Mouse (Mus musculus): ENCODE results near the gene Ergic1. TPM values are rescaled to one million over a fixed set of nuclear protein-coding genes. Genes with fewer than 3 reads are reported as not detected.

Ergic1 gene
- total RNA-seq, 2 experiments from 2014 or later, result 47.2 to 51.5 TPM

DNA sequence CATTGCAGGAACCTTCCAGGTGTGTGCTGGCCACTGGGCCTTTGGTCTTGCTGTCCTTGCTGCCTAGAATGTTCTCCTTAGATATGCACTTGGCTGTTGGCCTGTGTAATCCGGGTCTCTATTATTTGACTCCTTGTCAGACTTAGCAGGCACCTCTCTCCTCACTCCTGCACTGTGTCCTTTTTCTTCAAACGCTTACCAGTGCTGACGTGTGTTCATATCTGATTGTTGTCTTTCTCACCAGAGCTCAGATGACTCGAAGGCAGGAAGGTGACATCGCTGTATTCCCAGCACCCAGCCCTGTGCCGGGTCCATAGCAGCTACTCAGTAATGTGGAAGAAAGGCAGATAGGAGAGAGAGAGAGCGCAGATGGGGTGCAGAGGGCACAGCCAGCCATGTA is 33.7 kb downstream of the Ergic1 start:
- no peak for DNase-seq

GRCm38 (mm10) chr17:26595448-26596167 is 34.3 kb downstream of the Ergic1 start:
- DNase-seq, result no peak
- intact Hi-C loops (cut with DNase I), result loop anchor here (2.0 kb wide), 1 partner anchor 87 kb away; no protein-coding TSS in a partner anchor

More for the DNA sequence above, 33.7 kb downstream of the Ergic1 start:
- intact Hi-C loops (cut with DNase I), result no loop called here

DNA sequence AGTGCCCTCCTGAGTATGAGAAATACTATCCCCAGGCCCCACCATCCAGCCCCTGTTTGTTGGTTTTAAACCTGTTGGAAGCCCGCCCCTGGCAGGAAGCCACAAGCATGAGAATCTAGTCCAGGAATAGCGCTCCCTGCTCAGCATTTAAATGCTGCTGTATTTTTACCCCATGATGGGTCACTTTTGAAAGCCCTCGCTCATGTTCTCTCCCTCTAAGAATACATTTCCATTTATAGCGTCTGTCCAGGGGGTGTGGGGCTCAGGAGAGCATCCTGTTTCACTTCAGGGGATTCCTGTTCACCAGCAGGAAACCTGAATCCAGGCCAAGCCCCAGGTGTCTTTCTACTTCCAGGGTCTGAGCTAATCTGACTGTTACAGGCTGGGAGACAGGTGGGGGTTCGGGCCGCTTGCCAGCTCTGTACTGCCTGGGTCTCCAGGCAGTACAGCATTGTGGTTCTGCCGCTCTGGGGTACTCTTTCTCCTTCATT is 34.9 kb downstream of the Ergic1 start:
- peak; percentile 80 to 87 for DNase-seq
- intact Hi-C loops (cut with DNase I), result loop anchor here (2.0 kb wide), 1 partner anchor 87 kb away; no protein-coding TSS in a partner anchor

GRCm38 (mm10) chr17:26596856-26597481 is 35.7 kb downstream of the Ergic1 start:
- DNase-seq, result no peak
- intact Hi-C loops (cut with DNase I), result loop anchor here (2.0 kb wide), 1 partner anchor 88 kb away; no protein-coding TSS in a partner anchor

- no peak for DNase-seq
- intact Hi-C loops (cut with DNase I), result no loop called here
These were observed 37.6 kb downstream of the Ergic1 start for GRCm38 (mm10) chr17:26598845-26599244.

- intact Hi-C loops (cut with DNase I), result no loop called here
- DNase-seq, result no peak
These were observed 39.7 kb downstream of the Ergic1 start for GRCm38 (mm10) chr17:26600913-26601447.

DNA sequence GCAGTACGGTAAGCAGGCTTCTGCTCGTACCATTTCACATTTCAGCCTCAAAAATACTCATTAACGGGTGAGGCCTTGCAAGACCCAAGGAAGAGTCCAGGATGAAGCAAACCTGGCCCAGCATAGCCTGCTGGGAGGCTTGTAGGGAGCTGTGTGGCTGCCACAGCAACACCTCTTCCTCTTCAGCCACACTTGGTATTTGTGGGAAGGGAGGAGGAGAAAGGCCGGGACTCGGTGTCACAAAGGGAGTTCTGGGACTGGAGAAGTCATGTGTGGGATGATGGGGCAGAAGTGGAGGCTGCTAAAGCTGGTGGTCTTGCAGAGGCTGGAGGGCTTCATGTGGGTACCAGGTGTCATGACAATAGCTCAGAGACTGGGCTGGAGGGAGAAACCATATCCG is 40.2 kb downstream of the Ergic1 start:
- intact Hi-C loops (cut with DNase I), result no loop called here
- DNase-seq, result no peak

GRCm38 (mm10) chr17:26601926-26602325 is 40.6 kb downstream of the Ergic1 start:
- intact Hi-C loops (cut with DNase I), result no loop called here
- DNase-seq, result no peak

- DNase-seq, result peak in 1 of 2 experiments; percentile 53
- intact Hi-C loops (cut with DNase I), result no loop called here
These were observed 41.1 kb downstream of the Ergic1 start for GRCm38 (mm10) chr17:26602371-26602885.

DNA sequence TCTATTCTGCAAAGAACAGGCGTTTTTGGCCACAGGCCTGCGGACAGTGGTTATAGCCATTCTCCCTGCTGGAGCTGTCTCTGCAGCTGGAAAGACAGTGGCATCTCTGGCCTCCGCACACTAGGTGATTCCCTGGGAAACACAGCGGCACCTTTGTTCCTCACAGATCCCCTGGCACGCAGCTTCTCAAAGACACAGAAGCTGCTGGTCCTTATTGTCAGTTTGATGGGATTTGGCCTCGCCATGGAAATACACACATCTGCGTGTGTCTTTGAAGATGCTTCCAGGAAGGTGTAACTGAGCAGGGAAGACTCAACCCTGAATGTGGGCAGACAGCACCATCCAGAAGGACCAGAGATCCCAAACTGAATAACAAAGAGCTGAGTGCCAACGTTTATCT is 42.0 kb downstream of the Ergic1 start:
- DNase-seq, result no peak
- intact Hi-C loops (cut with DNase I), result no loop called here

- intact Hi-C loops (cut with DNase I), result no loop called here
- no peak for DNase-seq
These were observed 44.3 kb downstream of the Ergic1 start for GRCm38 (mm10) chr17:26605636-26606035.

DNA sequence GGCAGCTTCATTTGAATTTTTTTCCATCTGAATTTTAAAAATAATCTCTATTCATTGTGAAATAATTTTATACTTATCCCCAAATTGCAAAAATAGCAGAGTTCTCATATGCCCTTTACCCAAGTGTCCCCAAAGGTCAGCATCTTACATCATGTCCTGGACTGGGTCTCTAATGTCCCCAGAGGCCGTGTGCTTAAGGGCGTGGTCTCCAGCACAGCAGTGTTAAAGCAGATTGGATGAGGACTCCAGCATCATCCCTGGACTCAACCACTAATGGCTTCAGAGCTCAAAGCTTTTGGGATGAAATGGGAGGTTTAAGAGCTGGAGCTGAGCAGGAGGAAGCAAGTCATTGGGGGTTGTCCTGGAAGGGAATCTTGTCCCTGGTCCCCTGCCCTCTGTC is 45.2 kb downstream of the Ergic1 start:
- intact Hi-C loops (cut with DNase I), result no loop called here

DNA sequence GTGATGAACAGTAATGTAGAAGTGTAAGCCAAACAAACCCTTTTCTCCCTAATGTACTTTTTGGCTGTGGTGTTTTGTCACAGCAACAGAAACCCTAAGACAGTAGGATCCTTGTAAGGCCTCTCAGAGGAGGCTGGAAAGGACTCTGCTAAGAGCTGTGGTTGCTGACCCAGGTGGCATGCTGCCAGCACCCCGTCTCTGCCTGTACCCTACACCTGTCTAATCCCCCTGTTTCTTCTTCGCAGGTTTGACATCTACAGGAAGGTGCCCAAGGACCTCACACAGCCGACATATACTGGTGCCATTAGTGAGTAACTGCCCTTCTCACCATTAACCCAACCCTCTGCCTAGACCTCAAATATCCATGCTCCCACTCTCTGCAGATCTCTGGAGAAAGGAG is 47.1 kb downstream of the Ergic1 start:
- intact Hi-C loops (cut with DNase I), result no loop called here
- no peak for DNase-seq

More for the DNA sequence above, 45.2 kb downstream of the Ergic1 start:
- peak in 1 of 2 experiments; percentile 58 for DNase-seq

DNA sequence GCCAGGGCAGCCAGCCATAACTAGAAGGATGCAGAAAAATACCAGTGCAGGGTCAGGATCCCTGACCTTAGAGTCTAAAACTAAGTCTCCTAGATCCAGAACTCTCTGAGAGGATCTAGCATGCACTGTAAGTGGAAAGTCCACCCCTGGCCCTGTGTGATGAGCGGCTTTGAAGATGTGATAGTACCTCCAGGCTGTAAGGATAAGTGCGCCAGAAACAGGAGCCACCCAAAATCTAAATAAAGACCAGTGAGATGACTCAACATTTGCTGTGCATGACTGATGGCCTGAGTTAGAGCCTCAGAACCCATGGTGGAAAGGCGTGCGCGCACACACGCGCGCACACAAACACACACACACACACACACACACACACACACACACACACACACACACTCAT is 47.6 kb downstream of the Ergic1 start:
- intact Hi-C loops (cut with DNase I), result no loop called here
- no peak for DNase-seq

GRCm38 (mm10) chr17:26609820-26610219 is 48.5 kb downstream of the Ergic1 start:
- no peak for DNase-seq
- intact Hi-C loops (cut with DNase I), result no loop called here

- intact Hi-C loops (cut with DNase I), result no loop called here
- DNase-seq, result no peak
These were observed 50.0 kb downstream of the Ergic1 start for GRCm38 (mm10) chr17:26611328-26611727.

- intact Hi-C loops (cut with DNase I), result no loop called here
- no peak for DNase-seq
These were observed 50.6 kb downstream of the Ergic1 start for GRCm38 (mm10) chr17:26611918-26612317.

- DNase-seq, result no peak
- intact Hi-C loops (cut with DNase I), result no loop called here
These were observed 53.0 kb downstream of the Ergic1 start for GRCm38 (mm10) chr17:26614286-26614685.

- no peak for DNase-seq
- intact Hi-C loops (cut with DNase I), result no loop called here
These were observed 53.6 kb downstream of the Ergic1 start for GRCm38 (mm10) chr17:26614708-26615486.

DNA sequence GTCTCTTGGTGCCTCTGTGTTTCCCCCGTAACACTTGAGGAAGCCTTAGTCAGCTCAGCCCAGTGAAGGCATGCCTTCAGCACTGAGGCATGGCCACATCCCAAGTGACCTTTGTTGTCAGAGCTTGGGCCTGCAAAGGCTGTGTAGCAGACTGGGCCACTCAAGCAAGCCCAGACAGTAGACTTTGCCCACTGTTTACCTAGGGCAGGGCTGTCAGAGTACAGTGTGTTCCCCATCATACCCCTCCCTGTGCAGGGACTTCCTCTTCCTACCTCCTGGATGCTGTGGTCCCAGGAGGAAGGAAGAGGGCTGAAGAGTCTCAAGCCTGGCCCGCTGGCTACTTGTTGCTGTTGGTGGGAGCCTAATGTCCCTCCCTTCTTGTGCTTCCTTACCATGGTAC is 55.4 kb downstream of the Ergic1 start:
- intact Hi-C loops (cut with DNase I), result no loop called here
- no peak for DNase-seq

GRCm38 (mm10) chr17:26618498-26618897 is 57.2 kb downstream of the Ergic1 start:
- intact Hi-C loops (cut with DNase I), result no loop called here
- DNase-seq, result no peak
